Mouse (Mus musculus) liver, adult 2 months (tissue): ENCODE results near the gene Slc22a17. TPM values are rescaled to one million over a fixed set of nuclear protein-coding genes. Genes with fewer than 3 reads are reported as not detected.

Source experiments
- DNase-seq: peaks from one replicate; pipeline ENCODE4 v3.0.0-alpha.2; 2011; ENCODE audit warnings: low read depth, low spot score; ENCODE audit errors: extremely low read depth
- H3K27ac ChIP-seq: fragments of 200-500 bp; replicated peaks from 2 replicates; pipeline ENCODE4 v1.5.1; 2012; ENCODE audit warnings: low read depth, mild to moderate bottlenecking, control low read depth, inconsistent platforms, low read length; ENCODE audit not compliant: insufficient read depth
- H3K27me3 ChIP-seq: fragments of 200-500 bp; 2 replicates; pipeline ENCODE4 v1.6.1; 2012; ENCODE audit warnings: mild to moderate bottlenecking, moderate library complexity, low read length, inconsistent platforms; ENCODE audit not compliant: control insufficient read depth, insufficient read depth
- H3K36me3 ChIP-seq: fragments of 200-500 bp; 2 replicates; pipeline ENCODE4 v1.6.1; 2012; ENCODE audit warnings: low read length, inconsistent platforms; ENCODE audit not compliant: control insufficient read depth, insufficient read depth
- H3K4me1 ChIP-seq: fragments of 200-500 bp; 2 replicates; pipeline ENCODE4 v1.6.1; 2011; ENCODE audit warnings: low read length; ENCODE audit not compliant: control insufficient read depth, insufficient read depth
- H3K4me3 ChIP-seq: fragments of 200-500 bp; 2 replicates; pipeline ENCODE4 v1.5.1; 2011; ENCODE audit warnings: low read depth, mild to moderate bottlenecking, control low read depth, low read length, moderate library complexity; ENCODE audit not compliant: insufficient read depth
- H3K79me2 ChIP-seq: fragments of 200-500 bp; 2 replicates; pipeline ENCODE4 v1.6.1; 2012; ENCODE audit warnings: inconsistent platforms, mild to moderate bottlenecking, low read length, moderate library complexity; ENCODE audit not compliant: control insufficient read depth, insufficient read depth
- H3K9ac ChIP-seq: fragments of 200-500 bp; 2 replicates; pipeline ENCODE4 v1.6.1; 2012; ENCODE audit warnings: low read depth, mild to moderate bottlenecking, control low read depth, inconsistent platforms, low read length
- CTCF ChIP-seq: fragments of 200-500 bp; IDR thresholded peaks from 2 replicates; pipeline ENCODE4 v1.5.1; 2011; ENCODE audit warnings: low read depth, low read length, control low read depth
- POLR2A ChIP-seq: fragments of 200-500 bp; IDR thresholded peaks from 2 replicates; pipeline ENCODE4 v1.6.1; 2011; ENCODE audit warnings: low read length, control low read depth; ENCODE audit not compliant: insufficient read depth; ENCODE audit errors: extremely low read depth
- WGBS: fragments of 180-500 bp; shearing (Covaris S2); methylation state at CpG from one replicate; pipeline ENCODE4 v1.1.7; 2018; 5-methylcytosine and 5-hydroxymethylcytosine counted together
- polyA plus RNA-seq: library from polyadenylated mRNA; depleted of rRNA; stranded (reverse); fragments of >200 nt; gene quantifications from 2 replicates; pipeline ENCODE4 v1.2.3, GENCODE M21; 2012
- total RNA-seq: library from RNA; depleted of rRNA; stranded (reverse); fragments of >200 nt; gene quantifications from 2 replicates; pipeline ENCODE4 v1.2.3, GENCODE M21; 2014

Gene Slc22a17
- total and polyA plus RNA-seq, 2 experiments = 0.46 to 2.7 TPM

GRCm38 (mm10) chr14:54884022-54884712 lies 28.8 kb downstream of the Slc22a17 start:
- H3K79me2 ChIP-seq = no peaks in the 10 kb centered on the region; the same call in 1 of the 2 replicates
- no peaks in the 10 kb centered on the region for H3K27me3 ChIP-seq
- no peak for DNase-seq
- peak overlapping the region; percentile 61 for H3K9ac ChIP-seq
- H3K4me3 ChIP-seq = peak overlapping the region; percentile 82
- WGBS = 63% methylated on average over 21 of the region's 21 CpGs
- no peaks in the 10 kb centered on the region for H3K36me3 ChIP-seq
- peak overlapping the region; percentile 49; the same call in 1 of the 2 replicates for H3K27ac ChIP-seq
- H3K4me1 ChIP-seq = peaks cover 9% of the 10 kb centered on the region; the same call in 1 of the 2 replicates
- TF ChIP-seq CTCF (no peak), POLR2A (no peak)

GRCm38 (mm10) chr14:54883154-54884021 lies 29.5 kb downstream of the Slc22a17 start, which contains the start of the genes Bcl2l2 and Gm20521:
Gene Bcl2l2, plus strand, starts transcription at chr14:54883377.
Gene Gm20521, plus strand, starts transcription at chr14:54883441.
- Histone ChIP-seq H3K27ac (peak within 1 kb of the TSS; percentile 75), H3K4me3 (peak within 1 kb of the TSS; percentile 82), H3K79me2 (no peaks in the 10 kb centered on the region; the same call in 1 of the 2 replicates), H3K9ac (peak within 1 kb of the TSS; percentile 79), H3K36me3 (no peaks in the 10 kb centered on the region), H3K4me1 (peaks cover 9% of the 10 kb centered on the region; the same call in 1 of the 2 replicates), H3K27me3 (no peaks in the 10 kb centered on the region)
- no peak for TF ChIP-seq CTCF
- peak; percentile 88 for TF ChIP-seq POLR2A
- WGBS = under 1% methylated on average over 27 of the region's 27 CpGs
- peak; percentile 79 for DNase-seq

GRCm38 (mm10) chr14:54877048-54877715 lies 35.8 kb downstream of the Slc22a17 start, which contains the start of gene Ppp1r3e:
Gene Ppp1r3e, minus strand, starts transcription at chr14:54877550.
- Histone ChIP-seq H3K27ac (peak within 1 kb of the TSS; percentile 89), H3K4me1 (peaks cover 4% of the 10 kb centered on the region; the same call in 1 of the 2 replicates), H3K36me3 (no peaks in the 10 kb centered on the region), H3K79me2 (no peaks in the 10 kb centered on the region), H3K9ac (peak within 1 kb of the TSS; percentile 86), H3K4me3 (peak within 1 kb of the TSS; percentile 71), H3K27me3 (no peaks in the 10 kb centered on the region)
- peak; percentile 72 for DNase-seq
- under 1% methylated on average over 61 of the region's 61 CpGs for WGBS
- TF ChIP-seq CTCF = no peak
- TF ChIP-seq POLR2A = peak; percentile 30; the same call in 1 of the 2 replicates

GRCm38 (mm10) chr14:54876539-54877047 lies 36.3 kb downstream of the Slc22a17 start:
- H3K9ac ChIP-seq = peak overlapping the region; percentile 86
- H3K4me3 ChIP-seq = peak overlapping the region; percentile 71
- H3K79me2 ChIP-seq = no peaks in the 10 kb centered on the region
- H3K4me1 ChIP-seq = peaks cover 4% of the 10 kb centered on the region; the same call in 1 of the 2 replicates
- WGBS = 0% methylated on average over 51 of the region's 72 CpGs
- no peaks in the 10 kb centered on the region for H3K27me3 ChIP-seq
- no peaks in the 10 kb centered on the region for H3K36me3 ChIP-seq
- TF ChIP-seq CTCF (no peak), POLR2A (no peak)
- peak; percentile 78 for DNase-seq
- peak overlapping the region; percentile 89 for H3K27ac ChIP-seq
